Mouse (Mus musculus) neural tube, embryonic 14.5 days (tissue): ENCODE measurements around the gene Pkig. TPM values are rescaled to one million over a fixed set of nuclear protein-coding genes. Genes with fewer than 3 reads are reported as not detected.

Experiments
- ATAC-seq: fragments of 200-750 bp; cut with Nextera tagmentation; 2 replicates; pipeline ENCODE4 v1.8.0; 2017; ENCODE audit warnings: low read depth, mild to moderate bottlenecking, moderate TSS enrichment, moderate library complexity
- H3K27ac ChIP-seq: fragments of 300-500 bp; sonication (generic); 2 replicates; pipeline ENCODE4 v1.5.1; 2014; ENCODE audit warnings: low read depth, mild to moderate bottlenecking, control low read depth, low read length, moderate library complexity, mixed read lengths
- H3K27me3 ChIP-seq: fragments of 300-500 bp; sonication (generic); 2 replicates; pipeline ENCODE4 v1.6.1; 2014; ENCODE audit warnings: low read length; ENCODE audit not compliant: control insufficient read depth, insufficient read depth
- H3K36me3 ChIP-seq: fragments of 300-500 bp; sonication (generic); 2 replicates; pipeline ENCODE4 v1.6.1; 2014; ENCODE audit warnings: low read length, mixed read lengths; ENCODE audit not compliant: control insufficient read depth, insufficient read depth
- H3K4me1 ChIP-seq: fragments of 300-500 bp; sonication (generic); 2 replicates; pipeline ENCODE4 v1.6.1; 2014; ENCODE audit warnings: low read length; ENCODE audit not compliant: control insufficient read depth, insufficient read depth
- H3K4me2 ChIP-seq: fragments of 300-500 bp; sonication (generic); 2 replicates; pipeline ENCODE4 v1.6.1; 2014; ENCODE audit warnings: mild to moderate bottlenecking, low read depth, low read length, control low read depth
- H3K4me3 ChIP-seq: fragments of 300-500 bp; sonication (generic); 2 replicates; pipeline ENCODE4 v1.5.1; 2014; ENCODE audit warnings: low read depth, low read length, control low read depth, mixed read lengths
- H3K9ac ChIP-seq: fragments of 300-500 bp; sonication (generic); replicated peaks from 2 replicates; pipeline ENCODE4 v1.6.1; 2014; ENCODE audit warnings: low read depth, mild to moderate bottlenecking, control low read depth, low read length, mixed read lengths
- H3K9me3 ChIP-seq: fragments of 300-500 bp; sonication (generic); 2 replicates; pipeline ENCODE4 v1.6.1; 2016; ENCODE audit warnings: low read length; ENCODE audit not compliant: control insufficient read depth
- WGBS: fragments of 180-500 bp; shearing (Covaris S2); extraction: QIAGEN DNeasy Blood & Tissue Kit; methylation state at CpG from one replicate; pipeline ENCODE4 v1.1.7; 2014; 5-methylcytosine and 5-hydroxymethylcytosine counted together
- polyA plus RNA-seq: library from polyadenylated mRNA; unstranded; fragments of >200 nt; fragmentation: Nextera tagmentation; extraction: Ambion mirVana; gene quantifications from 2 replicates; pipeline ENCODE4 v1.2.1, GENCODE M21; 2014

The Pkig gene
- polyA plus RNA-seq, 1 experiment from 2014 or later, result 102 TPM

DNA sequence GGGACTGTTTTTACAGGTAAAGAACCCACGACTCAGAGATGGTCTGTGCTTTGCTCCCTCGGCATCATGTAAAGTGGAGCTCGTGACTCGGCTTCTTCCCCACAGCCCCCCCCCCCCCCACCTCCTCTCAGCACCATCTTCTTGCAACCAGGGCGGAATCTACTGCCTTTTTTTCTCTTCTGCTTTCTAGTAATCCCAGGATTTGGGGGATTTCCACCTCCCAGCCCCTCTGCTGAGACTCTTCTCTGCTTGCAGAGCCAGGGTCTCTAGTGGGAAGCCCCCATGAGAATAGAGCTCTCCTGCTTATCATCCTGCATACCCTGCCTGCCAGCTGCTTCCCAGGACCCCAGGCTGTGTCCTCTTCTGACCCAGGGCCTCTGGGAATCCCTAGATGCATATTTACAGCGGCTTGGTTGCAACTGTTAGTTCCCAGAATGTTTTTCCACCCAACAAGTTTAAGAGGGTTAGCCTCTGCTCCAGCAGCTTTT lies 50.6 kb downstream of the Pkig start:
- Histone ChIP-seq H3K36me3 (no peaks in the 10 kb centered on the region), H3K9ac (no peak overlapping the region), H3K4me1 (no peaks in the 10 kb centered on the region), H3K27ac (no peak overlapping the region), H3K4me3 (no peak overlapping the region), H3K9me3 (no peaks in the 10 kb centered on the region), H3K27me3 (no peaks in the 10 kb centered on the region), H3K4me2 (no peak overlapping the region)
- 67% methylated on average over 5 of the region's 6 CpGs for WGBS
- no peak for ATAC-seq

GRCm38 (mm10) chr2:163710000-163710399 lies 51.8 kb downstream of the Pkig start:
- WGBS, result 95% methylated on average over 9 of the region's 9 CpGs
- Histone ChIP-seq H3K27me3 (no peaks in the 10 kb centered on the region), H3K9ac (no peak overlapping the region), H3K9me3 (no peaks in the 10 kb centered on the region), H3K4me3 (no peak overlapping the region), H3K4me2 (no peak overlapping the region), H3K4me1 (no peaks in the 10 kb centered on the region), H3K27ac (no peak overlapping the region), H3K36me3 (no peaks in the 10 kb centered on the region)
- no peak for ATAC-seq

DNA sequence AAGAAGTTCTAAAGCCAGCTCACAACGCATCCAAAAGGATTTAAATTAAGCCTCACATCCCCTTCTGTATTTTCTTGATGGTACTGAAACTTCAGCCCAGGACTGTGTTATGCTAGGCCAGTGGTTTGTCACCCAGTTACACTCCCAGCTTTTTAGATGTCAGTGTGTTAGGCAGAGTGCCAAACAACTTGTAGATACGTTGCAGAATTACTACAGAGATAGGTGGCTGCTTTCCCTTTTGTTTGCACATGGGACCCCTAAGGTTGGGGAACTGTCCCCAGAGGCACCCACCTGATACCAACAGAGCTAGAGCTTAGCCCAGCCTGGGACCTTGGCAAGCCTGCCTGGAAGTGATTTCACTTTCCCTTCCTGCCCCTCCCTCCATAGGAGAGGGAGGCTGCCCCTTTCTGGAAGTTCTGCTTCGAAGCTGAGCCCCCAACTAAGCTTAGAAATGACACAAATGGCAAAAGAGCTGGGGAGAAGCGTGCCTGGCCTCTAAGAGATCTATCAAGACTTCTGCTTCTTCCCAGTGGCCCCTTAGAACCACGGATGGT lies 52.5 kb downstream of the Pkig start:
- Histone ChIP-seq H3K4me3 (no peak overlapping the region), H3K9me3 (no peaks in the 10 kb centered on the region), H3K36me3 (no peaks in the 10 kb centered on the region), H3K9ac (no peak overlapping the region), H3K4me1 (no peaks in the 10 kb centered on the region), H3K27ac (no peak overlapping the region), H3K27me3 (no peaks in the 10 kb centered on the region), H3K4me2 (no peak overlapping the region)
- no peak for ATAC-seq
- WGBS, result 85% methylated on average over 5 of the region's 5 CpGs

DNA sequence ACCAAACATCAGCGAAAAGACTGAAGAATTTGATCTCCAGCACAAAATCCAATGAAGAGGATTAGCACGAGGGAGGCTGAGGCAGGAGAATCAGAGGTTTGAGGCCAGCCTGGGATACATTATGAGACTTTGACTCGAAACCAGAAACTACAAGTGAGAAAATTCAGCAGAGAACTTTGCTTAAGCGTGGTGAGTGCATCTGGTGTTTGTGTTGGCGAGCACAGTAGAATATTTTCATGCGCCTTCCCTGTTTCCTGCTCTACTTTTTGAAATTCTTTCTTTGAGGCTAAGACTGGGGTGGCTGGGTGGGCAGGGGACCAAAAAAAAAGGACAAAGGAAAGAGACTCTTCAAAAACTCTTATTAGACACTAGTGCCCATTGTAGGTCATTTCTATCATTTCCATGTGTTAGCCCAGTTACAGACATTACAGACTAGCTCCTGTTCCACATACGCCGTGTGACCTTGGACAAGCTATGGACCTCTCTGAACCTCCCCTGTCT lies 53.2 kb downstream of the Pkig start:
- ATAC-seq, result no peak
- 87% methylated on average over 8 of the region's 8 CpGs for WGBS
- Histone ChIP-seq H3K4me2 (no peak overlapping the region), H3K4me3 (no peak overlapping the region), H3K9ac (no peak overlapping the region), H3K27ac (no peak overlapping the region), H3K9me3 (no peaks in the 10 kb centered on the region), H3K27me3 (no peaks in the 10 kb centered on the region), H3K4me1 (no peaks in the 10 kb centered on the region), H3K36me3 (no peaks in the 10 kb centered on the region)

DNA sequence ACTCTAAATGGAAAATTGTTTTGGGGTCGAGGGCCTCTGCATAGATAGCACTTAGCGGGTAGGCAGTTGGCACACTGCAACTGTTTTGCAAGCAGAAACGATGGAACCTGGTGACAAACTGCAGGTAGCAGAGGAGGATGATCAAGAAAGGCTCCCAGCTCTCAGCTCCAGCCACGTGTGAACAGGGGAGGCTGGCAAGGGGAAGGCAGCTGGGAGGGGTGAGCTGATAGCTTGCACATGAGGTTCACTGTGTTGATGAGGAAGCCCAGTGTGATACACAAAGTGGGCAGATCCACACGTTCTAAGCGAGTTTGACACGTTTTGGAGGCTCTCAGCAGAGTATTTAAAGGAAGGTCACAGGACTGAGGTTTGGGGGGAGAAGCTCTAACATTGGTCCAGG lies 54.3 kb downstream of the Pkig start:
- H3K27ac ChIP-seq, result no peak overlapping the region
- H3K27me3 ChIP-seq, result no peaks in the 10 kb centered on the region
- no peak for ATAC-seq
- H3K9me3 ChIP-seq, result no peaks in the 10 kb centered on the region
- no peak overlapping the region for H3K9ac ChIP-seq
- H3K4me2 ChIP-seq, result no peak overlapping the region
- no peak overlapping the region for H3K4me3 ChIP-seq
- WGBS, result 71% methylated on average over 7 of the region's 7 CpGs
- no peaks in the 10 kb centered on the region for H3K4me1 ChIP-seq
- H3K36me3 ChIP-seq, result no peaks in the 10 kb centered on the region

- Histone ChIP-seq H3K27me3 (no peaks in the 10 kb centered on the region), H3K9me3 (no peaks in the 10 kb centered on the region), H3K27ac (no peak overlapping the region), H3K4me1 (no peaks in the 10 kb centered on the region), H3K4me3 (no peak overlapping the region), H3K9ac (no peak overlapping the region), H3K36me3 (no peaks in the 10 kb centered on the region), H3K4me2 (no peak overlapping the region)
- 87% methylated on average over 6 of the region's 6 CpGs for WGBS
- ATAC-seq, result no peak
These were observed 54.7 kb downstream of the Pkig start for GRCm38 (mm10) chr2:163712874-163713273.

GRCm38 (mm10) chr2:163713340-163713739 lies 55.2 kb downstream of the Pkig start:
- no peaks in the 10 kb centered on the region for H3K4me1 ChIP-seq
- 83% methylated on average over 3 of the region's 3 CpGs for WGBS
- no peaks in the 10 kb centered on the region for H3K36me3 ChIP-seq
- no peak overlapping the region for H3K4me2 ChIP-seq
- H3K27ac ChIP-seq, result no peak overlapping the region
- no peak overlapping the region for H3K9ac ChIP-seq
- H3K4me3 ChIP-seq, result no peak overlapping the region
- H3K27me3 ChIP-seq, result no peaks in the 10 kb centered on the region
- ATAC-seq, result no peak
- no peaks in the 10 kb centered on the region for H3K9me3 ChIP-seq

DNA sequence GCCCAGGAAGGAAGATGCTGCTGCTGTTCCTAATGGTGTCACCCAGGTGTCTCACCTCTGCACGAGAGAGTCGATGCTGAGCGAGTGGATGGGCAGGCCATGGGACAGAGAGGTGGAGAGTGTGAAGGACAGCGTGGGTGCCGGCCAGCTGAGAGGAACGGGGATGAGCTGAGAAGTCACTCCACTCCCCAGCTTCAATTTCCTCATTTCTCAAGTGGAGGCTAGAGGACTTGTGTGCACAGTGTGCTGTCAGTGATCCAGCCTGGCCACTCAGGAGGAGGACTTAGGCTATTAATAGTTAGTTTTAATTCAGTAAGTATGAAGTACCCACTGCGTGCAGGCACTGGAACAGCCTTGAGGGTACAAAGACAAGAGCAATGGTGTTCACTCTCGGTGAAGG lies 58.3 kb downstream of the Pkig start:
- no peak overlapping the region for H3K4me3 ChIP-seq
- H3K4me2 ChIP-seq, result no peak overlapping the region
- H3K27me3 ChIP-seq, result no peaks in the 10 kb centered on the region
- no peaks in the 10 kb centered on the region for H3K4me1 ChIP-seq
- H3K9ac ChIP-seq, result no peak overlapping the region
- no peak for ATAC-seq
- 48% methylated on average over 8 of the region's 8 CpGs for WGBS
- H3K36me3 ChIP-seq, result no peaks in the 10 kb centered on the region
- H3K27ac ChIP-seq, result no peak overlapping the region
- no peaks in the 10 kb centered on the region for H3K9me3 ChIP-seq

- Histone ChIP-seq H3K9ac (no peak overlapping the region), H3K9me3 (no peaks in the 10 kb centered on the region), H3K27me3 (no peaks in the 10 kb centered on the region), H3K4me3 (no peak overlapping the region), H3K4me2 (no peak overlapping the region), H3K36me3 (no peaks in the 10 kb centered on the region), H3K4me1 (no peaks in the 10 kb centered on the region), H3K27ac (no peak overlapping the region)
- ATAC-seq, result no peak
- 4% methylated on average over 6 of the region's 6 CpGs for WGBS
These were observed 58.7 kb downstream of the Pkig start for GRCm38 (mm10) chr2:163716853-163717252.
